Mouse (Mus musculus) erythroblast, embryonic 14.5 days (primary cell): ENCODE data around the gene Dync1li2. TPM values are rescaled to one million over a fixed set of nuclear protein-coding genes. Genes with fewer than 3 reads are reported as not detected.

Experiments used
- H3K27me3 ChIP-seq: 2 replicates; pipeline ENCODE4 v1.6.1; 2012; ENCODE audit warnings: inconsistent platforms; ENCODE audit not compliant: control insufficient read depth
- H3K36me3 ChIP-seq: 2 replicates; pipeline ENCODE4 v1.6.1; 2012; ENCODE audit warnings: mild to moderate bottlenecking, inconsistent platforms; ENCODE audit not compliant: control insufficient read depth
- H3K4me1 ChIP-seq: 2 replicates; pipeline ENCODE4 v1.6.1; 2012; ENCODE audit warnings: inconsistent platforms; ENCODE audit not compliant: control insufficient read depth
- H3K4me3 ChIP-seq: replicated peaks from 2 replicates; pipeline ENCODE3; 2012; ENCODE audit warnings: moderate library complexity, mild to moderate bottlenecking, inconsistent platforms
- H3K9me3 ChIP-seq: 2 replicates; pipeline ENCODE4 v1.6.1; 2012; ENCODE audit warnings: low read length, inconsistent platforms, mixed read lengths; ENCODE audit not compliant: control insufficient read depth
- GATA1 ChIP-seq: IDR thresholded peaks from 2 replicates; pipeline ENCODE4 v1.6.1; 2012; ENCODE audit warnings: low read length, inconsistent platforms, mixed read lengths
- TAL1 ChIP-seq: IDR thresholded peaks from 3 replicates; pipeline ENCODE4 v1.6.1; 2012; ENCODE audit warnings: low read length, inconsistent platforms, mixed read lengths
- polyA plus RNA-seq: library from polyadenylated mRNA; stranded (reverse); fragments of >175 nt; gene quantifications from 2 replicates; pipeline ENCODE4 v1.2.3, GENCODE M21; 2012

Gene Dync1li2
- polyA plus RNA-seq, 1 experiment = 1.4 TPM

DNA sequence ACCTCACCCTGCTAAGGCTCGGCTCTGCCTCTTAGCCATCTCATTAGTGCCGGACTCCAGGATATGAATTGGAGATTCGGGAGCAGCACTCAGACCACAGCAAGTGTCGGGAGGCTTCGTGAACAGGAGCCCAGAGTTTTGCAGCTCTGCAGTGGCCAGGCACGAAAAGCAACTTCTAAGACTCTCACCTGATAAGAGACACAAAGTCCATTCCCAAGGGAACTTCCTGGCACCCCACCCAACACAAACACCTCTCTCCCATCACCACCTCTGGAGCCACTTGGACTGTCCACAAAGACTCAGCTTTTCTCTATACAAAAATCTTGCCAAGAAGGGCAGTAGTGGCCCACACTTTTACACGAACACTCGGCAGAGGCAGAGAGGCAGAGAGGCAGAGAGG, 52.6 kb downstream of the Dync1li2 start:
- TF ChIP-seq GATA1 (no peak), TAL1 (no peak)
- peaks cover 7% of the 10 kb centered on the region for H3K4me1 ChIP-seq
- H3K36me3 ChIP-seq = no peaks in the 10 kb centered on the region
- no peak overlapping the region for H3K4me3 ChIP-seq
- peaks cover 18% of the 10 kb centered on the region for H3K27me3 ChIP-seq
- no peaks in the 10 kb centered on the region for H3K9me3 ChIP-seq

DNA sequence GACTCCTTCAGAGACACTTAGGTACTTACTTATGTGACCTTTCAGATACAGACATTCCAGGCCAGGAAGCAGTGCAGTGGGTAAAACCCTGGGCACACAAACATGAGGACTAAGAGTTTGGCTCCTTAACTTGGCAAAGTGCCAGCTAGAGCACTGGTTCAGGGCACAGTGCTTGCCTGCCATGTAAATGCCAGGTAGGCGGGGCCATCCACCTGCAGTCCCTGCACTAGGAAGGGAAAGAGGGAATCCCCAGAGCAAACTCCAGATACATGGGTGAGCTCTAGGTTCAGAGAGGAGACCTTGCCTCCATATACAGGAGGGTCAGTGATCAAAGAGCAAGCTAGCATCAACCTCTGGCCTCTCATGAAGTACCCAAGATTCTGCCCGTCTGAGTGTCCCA, 54.9 kb downstream of the Dync1li2 start:
- TF ChIP-seq GATA1 (no peak), TAL1 (no peak)
- Histone ChIP-seq H3K4me1 (no peaks in the 10 kb centered on the region), H3K9me3 (no peaks in the 10 kb centered on the region), H3K27me3 (no peaks in the 10 kb centered on the region), H3K4me3 (no peak overlapping the region), H3K36me3 (no peaks in the 10 kb centered on the region)

DNA sequence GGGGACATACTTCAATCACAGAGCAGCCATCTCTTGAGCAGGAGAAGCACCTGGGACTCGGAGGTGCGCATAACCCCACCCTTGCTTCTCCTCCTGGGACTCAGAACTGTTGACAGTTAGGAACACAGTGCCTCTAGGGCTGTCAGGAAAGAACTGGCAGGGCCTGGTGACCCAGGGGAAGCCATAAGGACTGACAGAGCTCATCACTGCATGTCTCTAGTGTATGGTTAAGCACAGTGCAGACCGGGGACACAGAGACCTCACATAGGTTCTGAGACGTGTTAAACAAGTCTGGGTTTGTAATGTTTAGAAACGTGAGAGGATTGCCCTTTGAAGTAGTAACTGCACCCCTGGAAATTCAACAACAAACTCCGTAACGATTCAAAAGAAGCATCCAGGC, 55.3 kb downstream of the Dync1li2 start:
- no peaks in the 10 kb centered on the region for H3K36me3 ChIP-seq
- H3K9me3 ChIP-seq = no peaks in the 10 kb centered on the region
- no peak overlapping the region for H3K4me3 ChIP-seq
- H3K27me3 ChIP-seq = no peaks in the 10 kb centered on the region
- no peaks in the 10 kb centered on the region for H3K4me1 ChIP-seq
- no peak for TF ChIP-seq GATA1
- TF ChIP-seq TAL1 = no peak

DNA sequence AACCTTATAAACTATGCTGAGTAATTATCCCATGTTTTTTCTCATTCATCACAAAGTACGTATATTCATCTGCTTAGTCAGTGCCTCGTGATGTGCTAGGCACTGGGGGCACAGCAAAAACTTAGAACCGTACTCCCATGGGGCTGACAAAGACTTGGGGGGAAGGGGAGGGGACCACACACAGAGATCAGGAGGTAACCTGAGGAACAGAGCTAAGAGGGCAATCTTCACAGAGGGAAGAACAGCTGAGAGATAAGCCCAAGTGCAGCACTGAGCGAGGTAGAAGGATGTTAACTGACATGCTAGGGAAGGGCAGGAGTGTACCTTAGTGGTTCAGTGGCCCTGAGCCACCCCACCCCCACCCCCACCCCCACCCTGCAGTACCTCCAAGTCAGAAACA, 56.2 kb downstream of the Dync1li2 start:
- H3K4me1 ChIP-seq = no peaks in the 10 kb centered on the region
- TF ChIP-seq GATA1 (no peak), TAL1 (no peak)
- no peak overlapping the region for H3K4me3 ChIP-seq
- H3K36me3 ChIP-seq = no peaks in the 10 kb centered on the region
- H3K27me3 ChIP-seq = no peaks in the 10 kb centered on the region
- H3K9me3 ChIP-seq = no peaks in the 10 kb centered on the region

DNA sequence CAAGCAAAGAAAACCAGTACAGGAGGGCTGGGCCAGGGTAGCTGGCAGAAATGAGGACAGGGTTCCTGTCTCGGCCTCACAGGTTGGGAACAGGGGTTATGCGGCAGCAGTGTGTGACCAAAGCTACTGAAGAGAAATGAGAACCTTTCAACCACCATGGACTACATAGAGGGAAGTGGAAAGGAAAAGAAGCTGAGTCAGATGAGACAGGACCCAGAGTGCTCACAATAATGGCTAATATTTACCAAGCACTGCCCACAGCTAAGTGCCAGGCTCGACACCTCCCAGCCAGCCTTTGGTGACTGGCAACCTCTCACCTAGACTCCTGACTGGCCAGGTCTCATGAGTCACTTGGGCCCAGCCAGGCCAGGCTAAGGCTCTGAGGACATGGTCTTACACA, 58.9 kb downstream of the Dync1li2 start:
- TF ChIP-seq TAL1 (no peak), GATA1 (no peak)
- Histone ChIP-seq H3K27me3 (no peaks in the 10 kb centered on the region), H3K4me1 (no peaks in the 10 kb centered on the region), H3K9me3 (no peaks in the 10 kb centered on the region), H3K36me3 (no peaks in the 10 kb centered on the region), H3K4me3 (no peak overlapping the region)

- Histone ChIP-seq H3K27me3 (no peaks in the 10 kb centered on the region), H3K9me3 (no peaks in the 10 kb centered on the region), H3K36me3 (no peaks in the 10 kb centered on the region), H3K4me3 (no peak overlapping the region), H3K4me1 (no peaks in the 10 kb centered on the region)
- TF ChIP-seq TAL1 (no peak), GATA1 (no peak)
These were observed 59.6 kb downstream of the Dync1li2 start for GRCm38 (mm10) chr8:104383296-104383695.

- Histone ChIP-seq H3K27me3 (no peaks in the 10 kb centered on the region), H3K4me3 (no peak overlapping the region), H3K4me1 (no peaks in the 10 kb centered on the region), H3K9me3 (no peaks in the 10 kb centered on the region), H3K36me3 (no peaks in the 10 kb centered on the region)
- TF ChIP-seq GATA1 = no peak
- TF ChIP-seq TAL1 = no peak
These were observed 61.9 kb downstream of the Dync1li2 start for GRCm38 (mm10) chr8:104380961-104381411.

DNA sequence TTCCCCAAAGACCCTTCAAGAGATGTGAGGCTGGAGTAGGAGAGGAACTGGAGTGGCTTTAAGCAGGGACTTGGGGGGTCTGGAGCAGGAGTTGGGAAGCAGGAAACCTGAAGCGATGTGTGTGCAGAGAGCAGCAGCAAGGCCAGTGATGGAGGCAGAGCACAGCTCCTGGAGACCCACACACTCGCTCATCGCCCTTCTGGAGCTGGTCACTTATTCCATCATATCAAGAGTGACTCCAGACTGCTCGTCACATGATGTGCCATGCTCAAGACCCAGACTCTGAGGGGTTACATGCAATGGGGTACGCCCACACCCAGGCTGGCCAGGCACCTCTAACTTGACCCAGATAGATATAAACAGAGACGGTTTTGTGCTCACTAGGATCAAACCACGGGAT, 62.6 kb downstream of the Dync1li2 start:
- no peak for TF ChIP-seq TAL1
- no peak for TF ChIP-seq GATA1
- Histone ChIP-seq H3K27me3 (no peaks in the 10 kb centered on the region), H3K36me3 (no peaks in the 10 kb centered on the region), H3K4me1 (no peaks in the 10 kb centered on the region), H3K9me3 (no peaks in the 10 kb centered on the region), H3K4me3 (no peak overlapping the region)

GRCm38 (mm10) chr8:104379301-104379836, 63.5 kb downstream of the Dync1li2 start:
- no peaks in the 10 kb centered on the region for H3K9me3 ChIP-seq
- H3K4me3 ChIP-seq = no peak overlapping the region
- no peaks in the 10 kb centered on the region for H3K27me3 ChIP-seq
- TF ChIP-seq TAL1 (no peak), GATA1 (no peak)
- H3K4me1 ChIP-seq = no peaks in the 10 kb centered on the region
- H3K36me3 ChIP-seq = no peaks in the 10 kb centered on the region

- TF ChIP-seq GATA1 (no peak), TAL1 (no peak)
- H3K4me1 ChIP-seq = no peaks in the 10 kb centered on the region
- no peaks in the 10 kb centered on the region for H3K9me3 ChIP-seq
- H3K4me3 ChIP-seq = no peak overlapping the region
- no peaks in the 10 kb centered on the region for H3K27me3 ChIP-seq
- no peaks in the 10 kb centered on the region for H3K36me3 ChIP-seq
These were observed 66.2 kb downstream of the Dync1li2 start for GRCm38 (mm10) chr8:104376669-104377068.
